Comparison of ENCODE assay signal across 8 mouse cellular contexts in genomic region chr7:111616231-111616937, GRCm38 (mm10).
DNase-seq lines count a peak whose midpoint lies in the region.

No protein-coding gene starts in this region.

- intact Hi-C loops in gastrocnemius, postnatal 14 days (cut with DNase I; ENCODE audit: low total_unique reads), result no loop called here

- peaks cover 10% of the 10 kb centered on the region for H3K4me1 ChIP-seq in limb, embryonic 10.5 days

- no peaks in the 10 kb centered on the region for H3K27me3 ChIP-seq in limb, embryonic 10.5 days (ENCODE audit: low read depth, poor library complexity, severe bottlenecking)

- WGBS in limb, embryonic 10.5 days, result 75% methylated on average over 16 of the region's 16 CpGs

- H3K9me3 ChIP-seq in limb, embryonic 10.5 days (replicated peaks), result no peaks in the 10 kb centered on the region

- H3K36me3 ChIP-seq in limb, embryonic 10.5 days, result no peaks in the 10 kb centered on the region

- peak overlapping the region; percentile 36; the same call in 1 of the 2 replicates for H3K27ac ChIP-seq in limb, embryonic 10.5 days

- DNase-seq in gastrocnemius, postnatal 14 days, result peak; percentile 20
- DNase-seq in gastrocnemius, adult 8-10 months (ENCODE audit: low spot score in 2 of 2), result no peak
- DNase-seq in ovary, postnatal 36 days (ENCODE audit: low spot score), result peak; percentile 38
- no peak for DNase-seq in ovary, postnatal 10 days (ENCODE audit: low spot score)
- DNase-seq in limb, embryonic 10.5 days (ENCODE audit: low spot score), result no peak
- peak; percentile 26 for DNase-seq in urinary bladder, postnatal 14 days (ENCODE audit: low spot score)
- no peak for DNase-seq in MN1 (ENCODE audit: low spot score)
- DNase-seq in spleen, adult 18-20 months, result no peak

- H3K4me3 ChIP-seq in limb, embryonic 10.5 days, result no peak overlapping the region

Comparison
In these comparisons a context has a peak if more than half of its experiments do, and no peak if none do; other contexts are left out.
1. DNase-seq: peak in gastrocnemius, postnatal 14 days (single experiment), ovary, postnatal 36 days (single experiment) and urinary bladder, postnatal 14 days (single experiment); none in gastrocnemius, adult 8-10 months (0 of 2), ovary, postnatal 10 days (single experiment), limb, embryonic 10.5 days (single experiment), MN1 (single experiment) and spleen, adult 18-20 months (0 of 2).